Mouse (Mus musculus) hindbrain, embryonic 15.5 days (tissue): ENCODE results near the gene Pigv. TPM values are rescaled to one million over a fixed set of nuclear protein-coding genes. Genes with fewer than 3 reads are reported as not detected.

Experiments
- microRNA-seq: library from miRNA; unstranded; fragments of <30 nt; microRNA quantifications from one replicate; pipeline ENCODE4, GENCODE M21; 2016
- polyA plus RNA-seq: library from polyadenylated mRNA; unstranded; fragments of >200 nt; fragmentation: Nextera tagmentation; extraction: Ambion mirVana; gene quantifications from 2 replicates; pipeline ENCODE4 v1.2.1, GENCODE M21; 2015

Pigv gene
- polyA plus RNA-seq, 1 experiment from 2014 or later: 14.2 TPM

Small RNA genes within 50 kb of the gene (microRNA-seq; reads per million reads assigned to microRNA genes)
- gene Mir7227: not detected

Other genes starting within 250 kb of the Pigv start
- gene Tent5b, start 192.5 kb downstream of the Pigv start, polyA plus RNA-seq: 0.49 and 0.58 TPM in 2 replicates
- 10.8 and 10.9 TPM in 2 replicates for gene Trnp1, start 174.1 kb downstream of the Pigv start, polyA plus RNA-seq
- gene Kdf1, start 153.7 kb downstream of the Pigv start, polyA plus RNA-seq: 0.39 and 0.74 TPM in 2 replicates
- 253 and 272 TPM in 2 replicates for gene Nudc, start 126.7 kb downstream of the Pigv start, polyA plus RNA-seq
- gene Nr0b2, start 119.3 kb downstream of the Pigv start, polyA plus RNA-seq: not detected in 2 replicates
- 7.1 and 8.6 TPM in 2 replicates for gene Gpatch3, start 97.9 kb downstream of the Pigv start, polyA plus RNA-seq
- 17.6 and 19.7 TPM in 2 replicates for gene Gpn2, start 88.3 kb downstream of the Pigv start, polyA plus RNA-seq
- 2.2 TPM in 2 replicates for gene Sfn, start 70.5 kb downstream of the Pigv start, polyA plus RNA-seq
- 12.0 and 15.8 TPM in 2 replicates for gene Zdhhc18, start 22.5 kb downstream of the Pigv start, polyA plus RNA-seq
- gene Arid1a, start 84.1 kb upstream of the Pigv start, polyA plus RNA-seq: 30.0 and 31.2 TPM in 2 replicates
- 25.0 and 25.6 TPM in 2 replicates for gene Rps6ka1, start 215.2 kb upstream of the Pigv start, polyA plus RNA-seq